Mouse (Mus musculus) intestine, embryonic 15.5 days (tissue): ENCODE data around the gene Clic4. TPM values are rescaled to one million over a fixed set of nuclear protein-coding genes. Genes with fewer than 3 reads are reported as not detected.

Source experiments
- ATAC-seq: fragments of 200-750 bp; cut with Nextera tagmentation; 2 replicates; pipeline ENCODE4 v1.8.0; 2017; ENCODE audit warnings: moderate TSS enrichment, moderate library complexity
- H3K27ac ChIP-seq: fragments of 300-500 bp; sonication (generic); 2 replicates; pipeline ENCODE4 v1.5.1; 2015; ENCODE audit warnings: mild to moderate bottlenecking, inconsistent platforms
- H3K27me3 ChIP-seq: fragments of 300-500 bp; sonication (generic); replicated peaks from 2 replicates; pipeline ENCODE4 v1.6.1; 2015; ENCODE audit warnings: inconsistent platforms
- H3K36me3 ChIP-seq: fragments of 300-500 bp; sonication (generic); 2 replicates; pipeline ENCODE4 v1.6.1; 2015; ENCODE audit warnings: inconsistent platforms
- H3K4me1 ChIP-seq: fragments of 300-500 bp; sonication (generic); replicated peaks from 2 replicates; pipeline ENCODE4 v1.6.1; 2015; ENCODE audit warnings: inconsistent platforms
- H3K4me2 ChIP-seq: fragments of 300-500 bp; sonication (generic); replicated peaks from 2 replicates; pipeline ENCODE4 v1.6.1; 2015; ENCODE audit warnings: mild to moderate bottlenecking, inconsistent platforms
- H3K4me3 ChIP-seq: fragments of 300-500 bp; sonication (generic); replicated peaks from 2 replicates; pipeline ENCODE4 v1.5.1; 2015; ENCODE audit warnings: inconsistent platforms
- H3K9ac ChIP-seq: fragments of 300-500 bp; sonication (generic); 2 replicates; pipeline ENCODE4 v1.6.1; 2015; ENCODE audit warnings: inconsistent platforms
- H3K9me3 ChIP-seq: fragments of 300-500 bp; sonication (generic); 2 replicates; pipeline ENCODE4 v1.6.1; 2016; ENCODE audit warnings: inconsistent platforms
- WGBS: fragments of 180-500 bp; shearing (Covaris S2); methylation state at CpG from one replicate; pipeline ENCODE4 v1.1.7; 2015; 5-methylcytosine and 5-hydroxymethylcytosine counted together
- polyA plus RNA-seq: library from polyadenylated mRNA; unstranded; fragments of >200 nt; fragmentation: Nextera tagmentation; extraction: Ambion mirVana; gene quantifications from 2 replicates; pipeline ENCODE4 v1.2.1, GENCODE M21; 2015

Gene Clic4
- polyA plus RNA-seq, 1 experiment from 2014 or later: 135 TPM

DNA sequence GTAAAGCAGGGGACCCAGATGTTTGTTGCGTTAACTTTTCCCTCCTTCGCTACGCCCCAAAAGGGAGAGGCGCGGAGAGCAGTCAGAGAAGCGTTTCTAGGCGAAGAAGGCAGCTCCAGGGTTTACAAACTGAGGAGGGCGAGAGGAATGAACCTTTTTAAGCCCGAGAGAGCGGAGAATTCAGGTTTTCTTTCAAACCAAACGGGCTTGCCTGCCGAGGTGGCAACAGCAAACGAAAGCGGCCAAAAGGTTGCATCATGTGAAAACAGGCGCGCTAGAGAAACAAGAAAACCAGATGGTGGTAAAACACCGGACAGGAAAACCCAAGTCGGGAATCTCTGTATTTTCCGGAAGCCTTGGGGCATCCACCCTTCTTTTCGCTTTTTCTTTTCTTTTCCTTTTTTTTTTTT, 1.2 kb downstream of the Clic4 start:
- no peaks in the 10 kb centered on the region for H3K36me3 ChIP-seq
- H3K4me3 ChIP-seq: peak overlapping the region; percentile 93
- WGBS: 3% methylated on average over 20 of the region's 20 CpGs
- no peak for ATAC-seq
- H3K9me3 ChIP-seq: no peaks in the 10 kb centered on the region
- peaks cover 43% of the 10 kb centered on the region for H3K4me1 ChIP-seq
- H3K4me2 ChIP-seq: peak overlapping the region; percentile 62
- peak overlapping the region; percentile 92 for H3K9ac ChIP-seq
- no peaks in the 10 kb centered on the region for H3K27me3 ChIP-seq
- H3K27ac ChIP-seq: peak overlapping the region; percentile 97

DNA sequence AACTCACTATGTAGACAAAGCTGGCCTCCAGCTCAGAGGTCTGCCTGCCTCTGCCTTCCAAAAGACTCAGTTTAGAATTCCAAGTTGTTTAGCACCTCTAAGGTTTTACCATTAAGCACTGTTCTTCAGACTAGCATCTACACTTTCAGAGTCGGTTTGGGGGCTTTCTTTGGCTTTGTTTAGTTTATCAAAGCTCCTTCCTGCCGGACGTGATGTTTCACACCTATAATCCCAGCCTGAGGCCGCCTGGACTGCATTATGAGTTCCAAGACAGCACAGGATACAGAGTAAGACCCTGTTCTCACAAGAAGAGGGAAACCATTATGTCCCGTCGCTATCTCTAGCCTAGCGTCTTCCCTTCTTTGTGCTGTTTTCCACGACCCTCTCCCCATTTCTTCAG, 2.1 kb downstream of the Clic4 start:
- H3K4me2 ChIP-seq: peak overlapping the region; percentile 62
- H3K4me3 ChIP-seq: peak overlapping the region; percentile 93
- peak overlapping the region; percentile 92 for H3K9ac ChIP-seq
- no peaks in the 10 kb centered on the region for H3K27me3 ChIP-seq
- H3K36me3 ChIP-seq: no peaks in the 10 kb centered on the region
- H3K27ac ChIP-seq: no peak overlapping the region
- H3K4me1 ChIP-seq: peaks cover 47% of the 10 kb centered on the region
- 40% methylated on average over 8 of the region's 8 CpGs for WGBS
- ATAC-seq: no peak
- H3K9me3 ChIP-seq: no peaks in the 10 kb centered on the region

GRCm38 (mm10) chr4:135269656-135270341, 2.8 kb downstream of the Clic4 start:
- H3K9me3 ChIP-seq: no peaks in the 10 kb centered on the region
- no peak overlapping the region for H3K27ac ChIP-seq

GRCm38 (mm10) chr4:135267521-135267920, 5.1 kb downstream of the Clic4 start:
- Histone ChIP-seq H3K4me1 (peaks cover 41% of the 10 kb centered on the region), H3K27ac (no peak overlapping the region), H3K9ac (no peak overlapping the region), H3K27me3 (no peaks in the 10 kb centered on the region), H3K36me3 (no peaks in the 10 kb centered on the region), H3K4me3 (no peak overlapping the region), H3K9me3 (no peaks in the 10 kb centered on the region), H3K4me2 (peak overlapping the region; percentile 27; the same call in 1 of the 2 replicates)
- no peak for ATAC-seq
- WGBS: 56% methylated on average over 8 of the region's 8 CpGs

More at GRCm38 (mm10) chr4:135269656-135270341, 2.8 kb downstream of the Clic4 start:
- H3K36me3 ChIP-seq: no peaks in the 10 kb centered on the region
- H3K9ac ChIP-seq: 0 out of 2 replicates have a peak overlapping the region, but pooled peaks have one; percentile 92
- no peaks in the 10 kb centered on the region for H3K27me3 ChIP-seq
- H3K4me1 ChIP-seq: peaks cover 47% of the 10 kb centered on the region
- H3K4me3 ChIP-seq: peak overlapping the region; percentile 93; the same call in 1 of the 2 replicates
- H3K4me2 ChIP-seq: peak overlapping the region; percentile 62
- ATAC-seq: no peak
- 68% methylated on average over 7 of the region's 7 CpGs for WGBS

- H3K36me3 ChIP-seq: no peaks in the 10 kb centered on the region
- peaks cover 41% of the 10 kb centered on the region for H3K4me1 ChIP-seq
- peak overlapping the region; percentile 27 for H3K4me2 ChIP-seq
- ATAC-seq: no peak
- no peak overlapping the region for H3K27ac ChIP-seq
- no peak overlapping the region for H3K4me3 ChIP-seq
- 66% methylated on average over 9 of the region's 9 CpGs for WGBS
- H3K27me3 ChIP-seq: no peaks in the 10 kb centered on the region
- H3K9me3 ChIP-seq: no peaks in the 10 kb centered on the region
- H3K9ac ChIP-seq: no peak overlapping the region
Measured at GRCm38 (mm10) chr4:135266987-135267386, 5.6 kb downstream of the Clic4 start.

GRCm38 (mm10) chr4:135260434-135260833, 12.2 kb downstream of the Clic4 start:
- Histone ChIP-seq H3K4me1 (peaks cover 20% of the 10 kb centered on the region), H3K9me3 (no peaks in the 10 kb centered on the region), H3K4me2 (no peak overlapping the region), H3K27me3 (no peaks in the 10 kb centered on the region), H3K9ac (no peak overlapping the region), H3K4me3 (no peak overlapping the region), H3K36me3 (no peaks in the 10 kb centered on the region), H3K27ac (no peak overlapping the region)
- no peak for ATAC-seq
- 59% methylated on average over 4 of the region's 4 CpGs for WGBS

DNA sequence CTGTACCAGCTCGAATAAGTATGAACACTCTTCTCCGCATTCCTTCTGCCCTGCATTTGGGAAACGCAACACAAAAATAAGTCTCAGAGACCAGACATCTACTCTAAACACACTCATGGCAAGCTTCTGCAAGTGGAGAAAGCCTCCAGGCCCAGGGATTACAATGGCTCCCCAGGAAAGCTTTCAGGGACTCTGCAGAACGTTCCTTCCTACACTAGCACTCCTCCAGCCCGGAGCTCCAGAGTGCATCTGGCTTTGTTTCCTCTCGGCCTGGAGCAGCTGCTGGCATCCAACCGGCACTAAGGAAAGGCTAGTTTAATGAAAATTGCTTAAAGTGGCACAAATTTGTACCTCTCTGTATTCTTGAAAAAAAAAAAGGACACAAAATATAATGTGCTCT, 14.1 kb downstream of the Clic4 start:
- no peaks in the 10 kb centered on the region for H3K27me3 ChIP-seq
- H3K9ac ChIP-seq: no peak overlapping the region
- H3K4me1 ChIP-seq: peaks cover 21% of the 10 kb centered on the region
- H3K36me3 ChIP-seq: no peaks in the 10 kb centered on the region
- H3K4me3 ChIP-seq: no peak overlapping the region
- no peak for ATAC-seq
- peak overlapping the region; percentile 56 for H3K27ac ChIP-seq
- no peaks in the 10 kb centered on the region for H3K9me3 ChIP-seq
- 36% methylated on average over 7 of the region's 7 CpGs for WGBS
- H3K4me2 ChIP-seq: no peak overlapping the region

GRCm38 (mm10) chr4:135257881-135258476, 14.6 kb downstream of the Clic4 start:
- no peaks in the 10 kb centered on the region for H3K36me3 ChIP-seq
- no peak for ATAC-seq
- no peak overlapping the region for H3K4me2 ChIP-seq
- H3K9me3 ChIP-seq: no peaks in the 10 kb centered on the region
- peak overlapping the region; percentile 56 for H3K27ac ChIP-seq
- H3K4me1 ChIP-seq: peaks cover 23% of the 10 kb centered on the region
- WGBS: 50% methylated on average over 9 of the region's 9 CpGs
- H3K27me3 ChIP-seq: no peaks in the 10 kb centered on the region
- H3K4me3 ChIP-seq: no peak overlapping the region
- H3K9ac ChIP-seq: no peak overlapping the region

DNA sequence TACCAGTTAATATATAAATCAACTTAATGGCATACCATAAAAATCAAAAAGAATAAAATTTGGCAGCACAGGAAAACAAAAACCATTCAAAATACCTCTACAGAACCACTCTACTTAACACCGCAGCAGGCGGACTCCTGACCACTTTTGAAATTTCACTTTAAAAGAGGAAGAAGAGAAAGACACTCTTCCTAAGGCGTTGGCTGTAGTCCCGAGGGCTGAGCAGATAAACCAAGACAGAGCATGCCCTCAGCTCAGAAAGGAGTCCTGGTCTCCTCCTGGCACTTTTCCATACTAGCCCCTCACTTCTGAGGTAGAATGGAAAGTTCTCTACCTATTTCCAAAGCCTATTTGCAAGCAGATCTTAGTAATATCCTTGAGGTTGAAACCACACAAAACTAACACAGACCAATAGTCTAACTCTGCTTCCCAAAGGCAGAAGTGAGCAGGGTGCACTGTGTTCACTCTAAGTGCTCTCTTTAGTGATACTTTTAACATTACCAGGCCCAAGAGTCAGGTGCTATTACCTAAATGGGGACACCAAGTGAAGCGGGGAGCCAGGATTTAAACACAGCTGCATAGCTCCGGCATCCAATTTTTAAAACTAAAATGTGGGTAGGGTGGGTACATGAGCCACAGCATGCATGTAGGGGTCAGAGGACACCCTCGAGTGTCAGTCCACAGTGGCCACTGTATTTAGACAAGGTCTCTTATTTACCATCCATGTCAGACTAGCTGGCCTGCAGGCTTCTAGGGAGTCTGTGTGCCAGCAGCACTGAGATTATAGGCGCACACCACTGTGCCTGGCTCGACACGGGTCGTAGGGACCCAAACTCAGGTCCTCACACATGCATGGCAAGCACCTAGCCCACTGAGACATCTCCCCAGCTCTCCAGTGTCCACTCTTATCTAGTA, 15.8 kb downstream of the Clic4 start:
- no peaks in the 10 kb centered on the region for H3K27me3 ChIP-seq
- WGBS: 86% methylated on average over 11 of the region's 11 CpGs
- H3K4me3 ChIP-seq: no peak overlapping the region
- peaks cover 29% of the 10 kb centered on the region for H3K4me1 ChIP-seq
- no peaks in the 10 kb centered on the region for H3K9me3 ChIP-seq
- no peak overlapping the region for H3K4me2 ChIP-seq
- H3K27ac ChIP-seq: peak overlapping the region; percentile 54; the same call in 1 of the 2 replicates
- H3K36me3 ChIP-seq: no peaks in the 10 kb centered on the region
- H3K9ac ChIP-seq: no peak overlapping the region
- ATAC-seq: no peak

DNA sequence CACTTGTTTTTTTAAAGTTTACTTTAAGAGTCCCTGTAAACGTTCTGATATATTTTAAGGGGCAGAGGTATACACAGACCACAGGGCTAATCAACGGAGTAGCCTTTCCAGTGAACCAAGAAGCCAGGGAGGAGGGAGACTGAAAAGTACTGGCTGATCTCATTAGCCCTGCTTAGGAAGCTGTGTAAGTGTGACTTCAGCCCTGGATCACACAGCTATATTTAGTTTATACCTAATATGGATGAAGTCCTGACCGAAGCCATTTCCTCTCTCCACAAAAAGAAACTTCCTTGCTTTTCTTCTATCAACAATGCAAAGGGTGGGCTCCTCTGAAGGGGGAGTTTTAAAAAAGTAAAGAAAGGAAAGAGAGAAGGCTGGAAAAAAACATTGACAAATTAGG, 17.8 kb downstream of the Clic4 start:
- Histone ChIP-seq H3K4me2 (peak overlapping the region; percentile 27; the same call in 1 of the 2 replicates), H3K4me3 (no peak overlapping the region), H3K27ac (peak overlapping the region; percentile 87), H3K27me3 (no peaks in the 10 kb centered on the region), H3K9ac (0 out of 2 replicates have a peak overlapping the region, but pooled peaks have one; percentile 14), H3K9me3 (no peaks in the 10 kb centered on the region), H3K4me1 (peaks cover 29% of the 10 kb centered on the region), H3K36me3 (no peaks in the 10 kb centered on the region)
- peak; percentile 55 for ATAC-seq
- WGBS: 37% methylated on average over 3 of the region's 3 CpGs

GRCm38 (mm10) chr4:135254321-135254720, 18.3 kb downstream of the Clic4 start:
- no peak overlapping the region for H3K4me3 ChIP-seq
- H3K9ac ChIP-seq: peak overlapping the region; percentile 14; the same call in 1 of the 2 replicates
- no peaks in the 10 kb centered on the region for H3K27me3 ChIP-seq
- 58% methylated on average over 4 of the region's 4 CpGs for WGBS
- H3K4me2 ChIP-seq: 0 out of 2 replicates have a peak overlapping the region, but pooled peaks have one; percentile 6
- no peaks in the 10 kb centered on the region for H3K9me3 ChIP-seq
- H3K4me1 ChIP-seq: peaks cover 31% of the 10 kb centered on the region
- no peak for ATAC-seq
- H3K36me3 ChIP-seq: no peaks in the 10 kb centered on the region
- H3K27ac ChIP-seq: peak overlapping the region; percentile 81
